Mouse (Mus musculus): ENCODE results near the gene Inpp5b.

Gene Inpp5b

GRCm38 (mm10) chr4:124817803-124818202 lies 76.2 kb downstream of the Inpp5b start:
- no peak for DNase-seq

DNA sequence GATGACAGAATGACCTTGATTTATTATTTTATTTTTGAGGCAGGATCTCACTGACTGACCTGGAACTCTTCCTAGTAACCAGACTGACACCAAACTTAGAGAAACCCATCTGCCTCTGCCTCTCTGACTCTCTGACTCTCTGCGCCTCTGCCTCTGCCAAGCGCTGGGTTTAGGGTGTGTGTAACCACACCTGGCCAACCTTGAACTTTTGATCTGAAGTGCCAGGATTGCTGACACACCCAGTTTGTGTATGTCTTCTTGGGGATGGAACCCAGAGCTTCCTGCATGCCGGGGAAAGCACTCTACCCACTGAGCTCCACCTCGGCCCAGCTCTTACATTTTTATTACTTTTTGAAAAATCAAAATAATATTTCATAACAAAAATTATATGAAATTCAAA lies 77.2 kb downstream of the Inpp5b start:
- no peak for DNase-seq

DNA sequence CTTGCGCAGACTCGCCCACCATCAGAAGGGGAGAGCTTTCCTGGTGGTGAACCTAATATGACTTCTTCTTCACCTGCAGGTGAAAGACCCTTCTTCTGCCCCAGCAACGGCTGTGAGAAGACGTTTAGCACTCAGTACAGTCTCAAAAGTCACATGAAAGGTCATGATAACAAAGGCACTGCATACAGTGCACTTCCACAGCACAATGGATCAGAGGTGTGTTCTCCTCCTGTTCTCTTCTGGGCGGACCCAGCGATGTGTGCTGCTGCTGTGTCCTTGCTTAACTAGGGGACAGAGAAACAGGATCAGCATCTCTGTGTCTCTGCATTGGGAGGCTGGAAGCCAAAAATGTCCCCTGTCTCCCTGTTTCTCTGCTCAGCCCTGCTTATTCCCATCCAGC lies 83.3 kb downstream of the Inpp5b start:
- DNase-seq, result no peak

GRCm38 (mm10) chr4:124825371-124825965 lies 83.8 kb downstream of the Inpp5b start:
- no peak for DNase-seq

DNA sequence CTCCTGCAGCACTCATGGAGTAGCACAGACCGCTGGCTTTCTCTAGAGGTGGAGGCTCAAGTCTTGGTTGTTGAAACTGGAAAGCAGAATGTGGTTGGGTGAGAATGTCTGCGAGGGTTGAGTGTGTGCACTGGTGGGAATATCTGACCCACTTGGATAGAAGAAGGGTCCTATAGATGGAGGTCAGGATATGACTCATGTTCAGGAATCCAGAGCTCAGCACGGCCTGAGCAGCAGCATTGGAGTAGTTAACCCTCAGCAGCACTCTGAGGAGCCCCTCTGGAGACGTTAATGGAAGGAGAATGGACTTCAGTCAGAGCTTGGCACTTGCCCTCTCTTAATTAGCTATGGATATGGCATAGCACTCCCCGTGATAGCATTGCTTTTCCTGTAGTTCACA lies 88.0 kb downstream of the Inpp5b start:
- no peak for DNase-seq

DNA sequence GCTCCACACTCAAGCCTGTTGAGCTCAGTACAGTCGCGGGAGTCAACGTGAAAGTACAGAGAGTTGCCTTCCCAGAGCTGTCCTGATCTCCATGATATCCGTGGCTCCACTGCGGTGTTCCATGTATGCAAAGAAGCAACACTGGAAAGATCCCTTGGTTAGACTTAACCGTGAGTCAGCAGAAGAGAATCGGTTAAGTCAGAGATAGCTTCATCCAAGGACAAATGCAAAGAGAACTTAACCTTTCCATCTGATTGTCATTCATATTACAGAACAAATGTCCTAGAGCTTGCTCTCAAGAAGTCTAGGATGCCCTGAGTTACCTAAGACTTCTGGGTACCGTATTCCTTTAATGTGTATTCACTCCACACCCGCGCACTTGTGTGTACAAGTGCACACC lies 91.1 kb downstream of the Inpp5b start:
- no peak for DNase-seq

GRCm38 (mm10) chr4:124838035-124838700 lies 96.5 kb downstream of the Inpp5b start:
- DNase-seq, result peak in 1 of 2 experiments; percentile 25

DNA sequence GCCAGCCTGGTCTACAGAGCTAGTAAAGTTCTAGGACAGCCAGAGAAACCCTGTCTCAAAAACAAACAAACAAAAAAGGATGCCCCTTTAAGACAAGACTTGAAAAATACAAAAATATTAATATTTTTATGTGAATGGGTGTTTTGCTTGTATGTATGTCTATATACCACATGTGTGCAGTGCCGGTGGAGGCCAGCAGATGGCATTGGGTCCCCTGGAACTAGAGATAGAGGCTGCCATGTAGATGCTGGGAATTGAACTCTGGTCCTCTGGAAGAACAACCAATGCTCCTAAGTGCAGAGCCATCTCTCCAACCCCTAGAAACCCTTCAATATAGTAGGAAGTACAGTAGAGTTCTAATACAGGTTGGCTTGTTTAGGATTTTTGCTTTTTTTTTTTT lies 99.3 kb downstream of the Inpp5b start:
- no peak for DNase-seq

DNA sequence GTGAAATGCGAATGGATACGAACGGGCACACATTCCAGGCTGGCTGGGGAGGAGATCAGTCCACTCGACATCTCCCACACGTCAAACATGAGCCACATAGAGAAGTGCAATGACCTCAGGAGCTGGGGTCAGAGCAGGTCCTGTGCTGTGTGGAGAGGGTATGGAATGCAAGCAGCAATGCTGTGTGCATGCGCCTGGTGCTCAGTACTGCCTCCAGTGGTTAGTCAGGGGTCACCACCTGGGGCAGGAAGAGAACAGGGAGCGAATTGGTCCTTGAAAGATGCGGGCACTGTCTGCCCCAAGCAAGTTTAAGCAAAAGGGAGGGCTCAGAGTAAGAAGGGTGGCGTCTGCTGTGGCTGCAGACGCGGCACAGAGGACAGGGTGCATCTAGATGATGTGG lies 101.8 kb downstream of the Inpp5b start:
- DNase-seq, result peak; percentile 49 to 51

DNA sequence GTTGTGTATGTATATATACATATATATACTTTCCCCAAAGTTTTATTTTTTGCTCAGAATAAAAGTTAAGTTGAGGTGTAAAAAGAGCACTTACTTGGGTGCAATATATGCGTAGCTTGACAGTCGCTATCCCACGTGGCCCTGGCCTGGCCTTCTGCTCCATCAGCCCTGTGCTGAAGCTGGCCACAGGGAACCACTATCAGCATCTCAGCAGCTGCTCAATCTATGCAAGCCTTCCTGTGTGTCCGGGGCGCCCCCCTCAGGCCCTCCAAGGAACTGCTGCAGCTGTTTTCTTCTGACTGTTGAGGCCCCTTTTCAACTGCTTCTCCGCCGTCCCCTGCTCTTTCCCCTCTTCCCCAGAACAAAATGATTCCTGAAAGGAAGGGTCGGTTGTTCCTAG lies 105.9 kb downstream of the Inpp5b start:
- peak; percentile 88 to 89 for DNase-seq

DNA sequence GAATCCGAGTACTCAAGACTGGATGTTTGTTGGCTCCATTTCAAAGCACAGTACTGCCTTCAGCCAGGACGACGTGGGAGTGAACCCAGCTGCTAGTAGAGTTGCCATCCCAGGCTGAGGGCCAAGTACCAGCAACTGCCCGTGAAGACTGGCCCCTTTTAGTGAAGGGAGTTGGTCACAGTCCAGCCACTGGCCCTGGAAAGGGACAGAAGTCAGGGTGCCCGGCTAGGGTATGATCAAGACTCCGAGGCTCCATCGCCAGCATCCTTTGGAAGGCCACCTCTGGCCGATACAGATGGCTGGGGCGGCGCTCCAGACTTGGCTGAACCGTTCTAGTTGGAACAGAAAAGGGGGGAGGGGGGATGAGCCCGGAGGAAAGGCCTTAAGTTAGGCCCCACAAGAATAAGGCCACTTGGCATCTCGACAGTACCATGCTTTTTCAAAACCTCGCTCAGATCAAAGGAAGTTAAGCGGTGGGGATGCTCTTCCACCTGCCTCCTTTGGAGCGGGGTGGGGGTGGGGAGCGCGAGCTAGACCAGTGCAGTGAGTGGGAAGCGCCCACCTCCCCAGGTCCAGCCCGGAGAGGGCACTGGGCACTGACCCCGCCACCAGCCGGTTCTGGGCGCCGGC lies 108.1 kb downstream of the Inpp5b start:
- DNase-seq, result peak; percentile 36 to 51

GRCm38 (mm10) chr4:124850261-124850913 lies 108.7 kb downstream of the Inpp5b start, which contains the start of gene Yrdc:
TSS of gene Yrdc (plus strand) at chr4:124850679.
- peak; percentile 93 to 95 for DNase-seq

All from cerebellum, postnatal 36 days (tissue).